Mouse (Mus musculus) layer of hippocampus, adult 9-11 months (tissue): Measurements from ENCODE around the gene Adig.

Source experiments
- DNase-seq: peaks from one replicate; pipeline ENCODE4 v3.0.0; 2022

Adig gene

GRCm38 (mm10) chr2:158545266-158545665 is 42.9 kb downstream of the Adig start:
- no peak for DNase-seq

- peak; percentile 60 for DNase-seq
Measured at GRCm38 (mm10) chr2:158546751-158547150, 44.3 kb downstream of the Adig start.

GRCm38 (mm10) chr2:158550067-158550466 is 47.7 kb downstream of the Adig start:
- DNase-seq: peak; percentile 67

- no peak for DNase-seq
Measured at GRCm38 (mm10) chr2:158554366-158554765, 52.0 kb downstream of the Adig start.

GRCm38 (mm10) chr2:158555252-158555651 is 52.8 kb downstream of the Adig start:
- no peak for DNase-seq

- no peak for DNase-seq
Measured at GRCm38 (mm10) chr2:158555812-158556211, 53.4 kb downstream of the Adig start.

GRCm38 (mm10) chr2:158556225-158556624 is 53.8 kb downstream of the Adig start:
- DNase-seq: peak; percentile 43

- DNase-seq: no peak
Measured at GRCm38 (mm10) chr2:158556750-158557149, 54.3 kb downstream of the Adig start.
